Comparison of ENCODE assay signal across 13 mouse cellular contexts in genomic region chr9:66651306-66651705, GRCm38 (mm10). TPM values are rescaled to one million over a fixed set of nuclear protein-coding genes. Genes with fewer than 3 reads are reported as not detected.
DNase-seq lines count a peak whose midpoint lies in the region; ATAC-seq and TF ChIP-seq lines count a peak whose summit lies in the region.
"Had no signal": no experiment of that assay in that cellular context is flagged by ENCODE, and none has a peak within 500 bp of the region (broad histone marks: within the 10 kb centered on the region; RNA-seq: fewer than 3 reads in every experiment).

No protein-coding gene starts in this region.

- H3K27me3 ChIP-seq in heart, embryonic 16.5 days (ENCODE audit: control insufficient read depth, insufficient read depth, low read length), result no peaks in the 10 kb centered on the region
- no peaks in the 10 kb centered on the region for H3K27me3 ChIP-seq in limb, embryonic 14.5 days (ENCODE audit: control insufficient read depth, insufficient read depth, low read length)
- no peaks in the 10 kb centered on the region; the same call in 1 of the 2 replicates for H3K27me3 ChIP-seq in limb, embryonic 10.5 days (ENCODE audit: low read depth, poor library complexity, severe bottlenecking)
- H3K27me3 ChIP-seq in hindbrain, embryonic 14.5 days (ENCODE audit: control insufficient read depth, insufficient read depth, low read length), result no peaks in the 10 kb centered on the region
- H3K27me3 ChIP-seq: liver, embryonic 15.5 days had no signal

- no peak for TF ChIP-seq POLR2A in limb, embryonic 14.5 days (IDR thresholded peaks at IDR 0.05; ENCODE audit: borderline replicate concordance, extremely low read depth, insufficient read depth, insufficient read length)

- no peaks in the 10 kb centered on the region for H3K36me3 ChIP-seq in heart, embryonic 16.5 days (ENCODE audit: control insufficient read depth, insufficient read depth)
- H3K36me3 ChIP-seq in limb, embryonic 14.5 days (ENCODE audit: control insufficient read depth, insufficient read depth, low read length), result no peaks in the 10 kb centered on the region
- H3K36me3 ChIP-seq in limb, embryonic 10.5 days, result no peaks in the 10 kb centered on the region
- no peaks in the 10 kb centered on the region for H3K36me3 ChIP-seq in hindbrain, embryonic 14.5 days (replicated peaks; ENCODE audit: control insufficient read depth, insufficient read depth)
- H3K36me3 ChIP-seq: liver, embryonic 15.5 days; midbrain, embryonic 12.5 days; neural tube, embryonic 15.5 days had no signal

- no peaks in the 10 kb centered on the region for H3K9me3 ChIP-seq in heart, embryonic 16.5 days (replicated peaks; ENCODE audit: control insufficient read depth, low read length)
- H3K9me3 ChIP-seq in limb, embryonic 14.5 days (ENCODE audit: control insufficient read depth, low read length), result no peaks in the 10 kb centered on the region
- H3K9me3 ChIP-seq in limb, embryonic 10.5 days (replicated peaks), result no peaks in the 10 kb centered on the region
- no peaks in the 10 kb centered on the region for H3K9me3 ChIP-seq in hindbrain, embryonic 14.5 days (ENCODE audit: control insufficient read depth, low read length)
- H3K9me3 ChIP-seq: liver, embryonic 15.5 days; midbrain, embryonic 12.5 days; neural tube, embryonic 15.5 days had no signal

- peak overlapping the region; percentile 15; the same call in 1 of the 2 replicates for H3K4me3 ChIP-seq in heart, embryonic 16.5 days (ENCODE audit: low read length)
- H3K4me3 ChIP-seq in limb, embryonic 14.5 days (replicated peaks; ENCODE audit: low read length), result no peak overlapping the region
- no peak overlapping the region for H3K4me3 ChIP-seq in limb, embryonic 10.5 days
- H3K4me3 ChIP-seq in hindbrain, embryonic 14.5 days (replicated peaks; ENCODE audit: low read length), result no peak overlapping the region
- H3K4me3 ChIP-seq: erythroblast, embryonic 14.5 days; liver, embryonic 15.5 days; midbrain, embryonic 12.5 days; neural tube, embryonic 15.5 days had no signal

- ATAC-seq in heart, embryonic 16.5 days (replicated peaks; ENCODE audit: extremely low read depth, insufficient read depth, low FRiP score), result no peak
- ATAC-seq in limb, embryonic 14.5 days (ENCODE audit: low FRiP score, low read depth), result no peak
- no peak for ATAC-seq in hindbrain, embryonic 14.5 days (ENCODE audit: low FRiP score)
- ATAC-seq in erythroid progenitor cell, adult 5-6 weeks (replicated peaks; ENCODE audit: low FRiP score, poor library complexity, severe bottlenecking), result no peak

- peak overlapping the region; percentile 31 for H3K4me2 ChIP-seq in heart, embryonic 16.5 days (ENCODE audit: low read depth, low read length)
- H3K4me2 ChIP-seq in limb, embryonic 14.5 days (replicated peaks; ENCODE audit: low read depth, low read length, severe bottlenecking), result no peak overlapping the region
- H3K4me2 ChIP-seq in hindbrain, embryonic 14.5 days (replicated peaks), result 0 out of 2 replicates have a peak overlapping the region, but pooled peaks have one; percentile 9
- H3K4me2 ChIP-seq: liver, embryonic 15.5 days; midbrain, embryonic 12.5 days; neural tube, embryonic 15.5 days had no signal

- peaks cover 9% of the 10 kb centered on the region for H3K4me1 ChIP-seq in heart, embryonic 16.5 days (ENCODE audit: control insufficient read depth, insufficient read depth, low read length)
- H3K4me1 ChIP-seq in limb, embryonic 14.5 days (ENCODE audit: control insufficient read depth, insufficient read depth, low read length), result peaks cover 7% of the 10 kb centered on the region; the same call in 1 of the 2 replicates
- peaks cover 4% of the 10 kb centered on the region; the same call in 1 of the 2 replicates for H3K4me1 ChIP-seq in limb, embryonic 10.5 days
- H3K4me1 ChIP-seq in hindbrain, embryonic 14.5 days (replicated peaks; ENCODE audit: control insufficient read depth, insufficient read depth, low read length), result no peaks in the 10 kb centered on the region
- H3K4me1 ChIP-seq: liver, embryonic 15.5 days had no signal

- 20% methylated on average over 6 of the region's 6 CpGs for WGBS in heart, embryonic 16.5 days
- WGBS in limb, embryonic 14.5 days, result 63% methylated on average over 6 of the region's 6 CpGs
- WGBS in limb, embryonic 10.5 days, result 91% methylated on average over 6 of the region's 6 CpGs
- WGBS in hindbrain, embryonic 14.5 days, result 27% methylated on average over 6 of the region's 6 CpGs

- H3K9ac ChIP-seq in heart, embryonic 16.5 days (ENCODE audit: low read length), result no peak overlapping the region
- H3K9ac ChIP-seq in limb, embryonic 14.5 days (ENCODE audit: low read depth, low read length, severe bottlenecking), result no peak overlapping the region
- no peak overlapping the region for H3K9ac ChIP-seq in hindbrain, embryonic 14.5 days
- H3K9ac ChIP-seq: liver, embryonic 15.5 days; midbrain, embryonic 12.5 days; neural tube, embryonic 15.5 days had no signal

- DNase-seq in heart, adult 8-10 months (ENCODE audit: low spot score), result no peak
- peak; percentile 34 for DNase-seq in limb, embryonic 14.5 days (ENCODE audit: low spot score)
- no peak for DNase-seq in limb, embryonic 10.5 days (ENCODE audit: low spot score)
- peak; percentile 88 for DNase-seq in Muller cell, postnatal 12 days (ENCODE audit: inconsistent ontology term)
- DNase-seq in hindbrain, embryonic 14.5 days (ENCODE audit: low spot score), result peak; percentile 67
- no peak for DNase-seq in natural killer cell, adult 2 months (ENCODE audit: low spot score in 2 of 2)
- DNase-seq: spleen, adult 18-20 months had no signal

- no peak overlapping the region for H3K27ac ChIP-seq in heart, embryonic 16.5 days (ENCODE audit: low read length)
- H3K27ac ChIP-seq in limb, embryonic 14.5 days (replicated peaks; ENCODE audit: low read depth, low read length), result no peak overlapping the region
- H3K27ac ChIP-seq in limb, embryonic 10.5 days, result no peak overlapping the region
- H3K27ac ChIP-seq in hindbrain, embryonic 14.5 days, result no peak overlapping the region
- H3K27ac ChIP-seq: liver, embryonic 15.5 days; midbrain, embryonic 12.5 days; neural tube, embryonic 15.5 days had no signal

RNA-seq across cellular contexts. Expression of gene Usp3, which starts 58.4 kb away (rescaled TPM):
- 42.3 and 42.7 TPM in 2 replicates for polyA plus RNA-seq in heart, embryonic 16.5 days (2015; fragmentation: Nextera tagmentation; extraction: Ambion mirVana)
- total RNA-seq in heart, adult 8-10 months (2022), result 10 to 100 TPM; 19.8 to 26.5 (median 21.9) TPM
- 39.2 and 45.8 TPM in 2 replicates for polyA plus RNA-seq in limb, embryonic 14.5 days (2012; rRNA removed)
- polyA plus RNA-seq in limb, embryonic 14.5 days (2014; fragmentation: Nextera tagmentation; extraction: Ambion mirVana), result 66.7 and 77.6 TPM in 2 replicates
- 104 and 105 TPM in 2 replicates for polyA plus RNA-seq in limb, embryonic 10.5 days (2016; fragmentation: Nextera tagmentation; extraction: Ambion mirVana)
- polyA plus RNA-seq in hindbrain, embryonic 14.5 days (2014; fragmentation: Nextera tagmentation; extraction: Ambion mirVana), result 64.8 and 72.7 TPM in 2 replicates
- 24.9 and 45.7 TPM in 2 replicates for total RNA-seq in erythroid progenitor cell, adult 5-6 weeks (2015; ENCODE audit: low replicate concordance)
- 23.5 and 27.4 TPM in 2 replicates for total RNA-seq in erythroid progenitor cell, adult 5-6 weeks (2017; ENCODE audit: low replicate concordance)

Comparison
In these comparisons a context has a peak if more than half of its experiments do, and no peak if none do; other contexts are left out.
1. DNase-seq: peak in limb, embryonic 14.5 days (single experiment), Muller cell, postnatal 12 days (single experiment) and hindbrain, embryonic 14.5 days (single experiment); none in heart, adult 8-10 months (single experiment), limb, embryonic 10.5 days (single experiment) and natural killer cell, adult 2 months (0 of 2).